Mouse (Mus musculus): ENCODE results near the gene Timeless. TPM values are rescaled to one million over a fixed set of nuclear protein-coding genes. Genes with fewer than 3 reads are reported as not detected.
A peak's percentile ranks its signal among the peaks of the same experiment; 100 is the strongest.

The Timeless gene
- polyA plus RNA-seq, 2 experiments = 32.4 to 48.6 TPM

DNA sequence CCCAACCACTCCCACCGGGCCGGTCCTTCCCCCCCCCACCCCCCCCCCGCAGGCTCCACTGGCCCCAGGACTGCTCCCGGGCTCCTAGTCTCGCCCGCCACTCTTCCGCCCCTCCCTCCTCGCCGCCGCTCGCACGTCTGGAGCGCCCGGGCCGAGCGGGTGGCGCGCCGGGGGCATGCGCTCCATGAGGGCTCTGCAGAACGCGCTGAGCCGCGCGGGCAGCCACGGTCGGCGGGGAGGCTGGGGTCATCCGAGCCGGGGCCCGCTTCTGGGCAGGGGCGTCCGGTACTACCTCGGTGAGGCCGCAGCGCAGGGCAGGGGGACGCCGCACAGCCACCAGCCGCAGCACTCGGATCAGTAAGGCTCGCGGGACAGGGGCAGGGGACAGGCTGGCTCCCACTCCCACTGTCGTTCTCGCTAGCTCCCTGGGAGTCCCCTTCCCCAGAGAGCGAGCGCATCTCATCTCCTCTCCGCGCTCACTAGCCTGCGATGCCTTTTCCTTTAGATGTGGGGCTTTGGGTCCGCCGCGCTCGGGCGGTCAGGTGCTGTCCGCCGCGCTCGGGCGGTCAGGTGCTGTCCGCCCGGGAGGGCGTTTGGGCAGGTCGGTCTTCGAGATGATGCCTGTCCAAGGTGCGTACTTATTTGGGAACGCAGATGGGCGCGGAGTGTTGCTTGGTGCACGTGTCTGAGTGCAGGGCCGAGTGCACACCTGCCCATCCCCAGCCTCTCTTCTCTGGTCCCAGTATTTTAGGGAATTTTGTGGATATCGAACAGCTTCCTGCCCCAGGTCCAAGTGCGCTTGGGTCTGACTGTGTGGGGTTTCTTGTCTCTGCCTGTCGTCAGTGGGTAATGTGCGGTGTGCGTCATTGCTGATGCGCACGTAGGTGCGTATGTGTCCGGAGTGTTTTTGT is 37.1 kb upstream of the Timeless start:
- Histone ChIP-seq H3K9me3 (ENCODE audit: control insufficient read depth, low read length) (no peaks in the 10 kb centered on the region), H3K4me3 (replicated peaks; ENCODE audit: low read length) (peak overlapping the region; percentile 69), H3K27me3 (ENCODE audit: control insufficient read depth, insufficient read depth, low read length) (peaks cover 21% of the 10 kb centered on the region), H3K4me2 (replicated peaks; ENCODE audit: low read depth, low read length, severe bottlenecking) (peak overlapping the region; percentile 99), H3K9ac (ENCODE audit: low read depth, low read length, severe bottlenecking) (peak overlapping the region; percentile 59), H3K27ac (replicated peaks; ENCODE audit: low read depth, low read length) (no peak overlapping the region), H3K36me3 (ENCODE audit: control insufficient read depth, insufficient read depth, low read length) (no peaks in the 10 kb centered on the region), H3K4me1 (ENCODE audit: control insufficient read depth, insufficient read depth, low read length) (peaks cover 4% of the 10 kb centered on the region; the same call in 1 of the 2 replicates)
- no peak for DNase-seq (ENCODE audit: low spot score)
- 3% methylated on average over 34 of the region's 79 CpGs for WGBS
- peak; percentile 82 for ATAC-seq (ENCODE audit: low FRiP score, low read depth)
- TF ChIP-seq POLR2A (IDR thresholded peaks at IDR 0.05; ENCODE audit: borderline replicate concordance, extremely low read depth, insufficient read depth, insufficient read length) = no peak

DNA sequence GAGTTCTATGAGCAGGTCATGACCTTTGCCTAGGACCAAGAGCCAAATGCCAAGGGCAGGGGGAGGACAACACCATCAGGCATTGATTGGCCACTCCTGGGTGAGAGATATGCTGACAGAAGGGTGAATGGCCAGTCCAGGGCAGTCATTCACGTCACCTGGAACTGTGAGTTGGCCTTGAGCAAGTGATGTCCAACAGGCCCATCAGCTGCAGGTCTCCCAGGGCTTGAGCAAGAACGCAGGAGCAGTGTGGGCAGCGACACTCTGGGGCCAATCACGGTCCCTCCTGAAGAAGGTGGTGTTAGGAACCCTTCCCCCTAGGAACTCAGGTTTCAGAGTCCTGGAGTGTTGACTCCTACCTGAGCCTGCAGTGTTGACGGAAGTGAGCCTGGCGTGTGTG is 30.0 kb upstream of the Timeless start:
- H3K27me3 ChIP-seq (ENCODE audit: control insufficient read depth, insufficient read depth, low read length) = peaks cover 1% of the 10 kb centered on the region; the same call in 1 of the 2 replicates
- no peak overlapping the region for H3K27ac ChIP-seq (replicated peaks; ENCODE audit: low read depth, low read length)
- WGBS = 42% methylated on average over 5 of the region's 6 CpGs
- DNase-seq (ENCODE audit: low spot score) (no peak), ATAC-seq (ENCODE audit: low FRiP score, low read depth) (no peak)
- TF ChIP-seq POLR2A (IDR thresholded peaks at IDR 0.05; ENCODE audit: borderline replicate concordance, extremely low read depth, insufficient read depth, insufficient read length) = no peak
- H3K9ac ChIP-seq (ENCODE audit: low read depth, low read length, severe bottlenecking) = no peak overlapping the region
- H3K9me3 ChIP-seq (ENCODE audit: control insufficient read depth, low read length) = no peaks in the 10 kb centered on the region
- H3K4me2 ChIP-seq (replicated peaks; ENCODE audit: low read depth, low read length, severe bottlenecking) = no peak overlapping the region
- H3K36me3 ChIP-seq (ENCODE audit: control insufficient read depth, insufficient read depth, low read length) = peaks cover 5% of the 10 kb centered on the region; the same call in 1 of the 2 replicates
- H3K4me1 ChIP-seq (ENCODE audit: control insufficient read depth, insufficient read depth, low read length) = no peaks in the 10 kb centered on the region
- no peak overlapping the region for H3K4me3 ChIP-seq (replicated peaks; ENCODE audit: low read length)

DNA sequence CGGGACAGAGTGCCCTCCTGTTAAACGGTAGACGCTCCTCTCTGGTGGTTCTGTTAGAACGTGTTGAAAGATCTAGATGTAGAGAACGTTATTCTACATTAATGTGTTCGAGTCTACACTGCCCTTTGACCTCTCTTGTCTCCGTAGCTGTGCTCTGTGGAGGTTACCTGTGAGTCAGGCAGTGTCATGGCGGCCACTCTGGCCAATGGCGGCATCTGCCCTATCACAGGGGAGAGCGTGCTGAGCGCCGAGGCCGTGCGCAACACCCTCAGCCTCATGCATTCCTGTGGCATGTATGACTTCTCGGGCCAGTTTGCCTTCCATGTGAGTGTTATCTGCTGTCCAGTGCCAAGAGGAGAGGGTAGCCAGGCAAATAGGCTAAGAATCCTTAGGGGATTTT is 26.9 kb upstream of the Timeless start:
- no peak overlapping the region for H3K4me3 ChIP-seq (replicated peaks; ENCODE audit: low read length)
- peaks cover 5% of the 10 kb centered on the region; the same call in 1 of the 2 replicates for H3K36me3 ChIP-seq (ENCODE audit: control insufficient read depth, insufficient read depth, low read length)
- DNase-seq (ENCODE audit: low spot score) (no peak), ATAC-seq (ENCODE audit: low FRiP score, low read depth) (no peak)
- no peak overlapping the region for H3K27ac ChIP-seq (replicated peaks; ENCODE audit: low read depth, low read length)
- no peak for TF ChIP-seq POLR2A (IDR thresholded peaks at IDR 0.05; ENCODE audit: borderline replicate concordance, extremely low read depth, insufficient read depth, insufficient read length)
- no peak overlapping the region for H3K9ac ChIP-seq (ENCODE audit: low read depth, low read length, severe bottlenecking)
- H3K9me3 ChIP-seq (ENCODE audit: control insufficient read depth, low read length) = no peaks in the 10 kb centered on the region
- no peaks in the 10 kb centered on the region for H3K27me3 ChIP-seq (ENCODE audit: control insufficient read depth, insufficient read depth, low read length)
- no peaks in the 10 kb centered on the region for H3K4me1 ChIP-seq (ENCODE audit: control insufficient read depth, insufficient read depth, low read length)
- 89% methylated on average over 15 of the region's 15 CpGs for WGBS
- H3K4me2 ChIP-seq (replicated peaks; ENCODE audit: low read depth, low read length, severe bottlenecking) = no peak overlapping the region

DNA sequence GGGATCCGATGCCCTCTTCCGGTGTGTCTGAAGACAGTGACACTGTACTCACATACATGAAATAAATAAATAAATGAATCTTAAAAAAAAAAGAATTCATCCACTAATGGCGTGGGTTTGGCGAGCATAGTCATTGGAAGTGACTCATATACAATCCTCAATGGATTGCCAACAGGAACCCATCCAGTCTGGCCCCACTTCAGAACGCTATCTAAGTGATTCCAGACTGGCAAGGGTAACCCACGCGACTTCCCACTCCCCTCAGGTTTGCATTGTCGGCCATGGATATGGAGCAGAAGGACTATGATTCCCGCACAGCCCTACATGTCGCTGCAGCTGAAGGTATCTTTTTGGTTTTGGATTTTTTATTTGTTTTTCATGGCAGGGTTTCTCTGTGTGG is 23.5 kb upstream of the Timeless start:
- Histone ChIP-seq H3K4me1 (ENCODE audit: control insufficient read depth, insufficient read depth, low read length) (peaks cover 5% of the 10 kb centered on the region), H3K4me2 (replicated peaks; ENCODE audit: low read depth, low read length, severe bottlenecking) (no peak overlapping the region), H3K27ac (replicated peaks; ENCODE audit: low read depth, low read length) (no peak overlapping the region), H3K9me3 (ENCODE audit: control insufficient read depth, low read length) (no peaks in the 10 kb centered on the region), H3K27me3 (ENCODE audit: control insufficient read depth, insufficient read depth, low read length) (no peaks in the 10 kb centered on the region), H3K9ac (ENCODE audit: low read depth, low read length, severe bottlenecking) (no peak overlapping the region), H3K4me3 (replicated peaks; ENCODE audit: low read length) (no peak overlapping the region), H3K36me3 (ENCODE audit: control insufficient read depth, insufficient read depth, low read length) (peaks cover 5% of the 10 kb centered on the region; the same call in 1 of the 2 replicates)
- WGBS = 89% methylated on average over 10 of the region's 10 CpGs
- no peak for TF ChIP-seq POLR2A (IDR thresholded peaks at IDR 0.05; ENCODE audit: borderline replicate concordance, extremely low read depth, insufficient read depth, insufficient read length)
- DNase-seq (ENCODE audit: low spot score) (no peak), ATAC-seq (ENCODE audit: low FRiP score, low read depth) (no peak)

DNA sequence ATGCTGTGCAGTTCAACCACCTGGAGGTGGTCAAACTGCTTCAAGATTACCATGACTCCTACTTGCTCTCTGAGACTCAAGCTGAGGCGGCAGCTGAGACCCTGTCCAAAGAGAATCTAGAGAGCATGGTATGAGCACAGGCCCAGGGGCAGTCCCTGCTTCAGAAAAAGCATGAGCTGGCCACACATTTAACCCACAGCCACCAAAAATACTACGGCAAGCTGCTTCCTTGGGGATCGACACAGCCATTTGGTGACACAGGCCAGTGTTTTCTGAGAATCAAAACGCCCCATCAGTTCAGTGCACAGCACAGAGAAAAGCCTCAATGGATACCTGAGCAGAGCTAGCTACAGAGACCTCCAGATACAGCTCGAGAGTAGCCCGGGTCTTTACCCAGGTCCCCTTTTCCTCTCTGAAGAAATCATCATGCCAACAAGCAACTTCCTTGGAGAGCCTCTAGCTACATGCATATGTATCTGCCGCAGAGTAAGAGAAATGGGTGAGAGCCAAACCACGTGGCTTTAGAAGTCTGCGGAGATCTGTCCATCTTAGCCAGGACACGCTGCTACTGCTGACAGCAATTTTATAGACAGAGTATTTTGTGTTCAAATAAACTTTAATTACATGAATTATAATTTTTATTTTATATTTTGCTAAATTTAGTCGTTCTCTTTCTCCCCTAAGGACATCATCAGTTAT is 22.4 kb upstream of the Timeless start:
- Histone ChIP-seq H3K27me3 (ENCODE audit: control insufficient read depth, insufficient read depth, low read length) (no peaks in the 10 kb centered on the region), H3K9ac (ENCODE audit: low read depth, low read length, severe bottlenecking) (no peak overlapping the region), H3K36me3 (ENCODE audit: control insufficient read depth, insufficient read depth, low read length) (peaks cover 5% of the 10 kb centered on the region; the same call in 1 of the 2 replicates), H3K9me3 (ENCODE audit: control insufficient read depth, low read length) (no peaks in the 10 kb centered on the region), H3K27ac (replicated peaks; ENCODE audit: low read depth, low read length) (no peak overlapping the region), H3K4me2 (replicated peaks; ENCODE audit: low read depth, low read length, severe bottlenecking) (no peak overlapping the region), H3K4me1 (ENCODE audit: control insufficient read depth, insufficient read depth, low read length) (peaks cover 5% of the 10 kb centered on the region), H3K4me3 (replicated peaks; ENCODE audit: low read length) (no peak overlapping the region)
- WGBS = 90% methylated on average over 11 of the region's 11 CpGs
- no peak for TF ChIP-seq POLR2A (IDR thresholded peaks at IDR 0.05; ENCODE audit: borderline replicate concordance, extremely low read depth, insufficient read depth, insufficient read length)
- DNase-seq (ENCODE audit: low spot score) = no peak
- ATAC-seq (ENCODE audit: low FRiP score, low read depth) = no peak

Data from limb, embryonic 14.5 days (tissue).